Mouse (Mus musculus): ENCODE results near the gene Pigp.
"Not testable (repeated sequence)": the region's sequence is repeated elsewhere in the genome, so short reads cannot be mapped to it uniquely, and the experiment has no call there.

Pigp gene

GRCm38 (mm10) chr16:94360578-94361350 lies 10.9 kb downstream of the Pigp start:
- CTCF ChIA-PET, result no interaction called here

DNA sequence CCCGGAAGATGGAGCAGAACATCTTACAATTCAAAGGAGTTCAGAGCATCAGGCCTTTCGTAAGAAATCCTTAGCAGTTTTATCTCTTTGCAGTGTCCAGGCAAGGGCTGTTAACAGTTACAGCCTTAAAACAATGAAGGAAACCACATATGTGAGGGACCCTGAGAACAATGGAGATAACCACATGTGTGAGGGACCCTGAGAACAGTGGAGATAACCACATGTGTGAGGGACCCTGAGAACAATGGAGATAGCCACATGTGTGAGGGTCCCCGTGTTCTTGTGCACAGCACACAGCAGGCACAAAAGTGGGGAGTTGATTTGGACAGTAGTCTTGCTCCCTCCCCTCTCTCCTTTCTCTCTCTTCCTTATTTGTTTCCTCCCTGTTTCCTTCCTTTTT lies 13.6 kb downstream of the Pigp start:
- CTCF ChIA-PET, result no interaction called here

DNA sequence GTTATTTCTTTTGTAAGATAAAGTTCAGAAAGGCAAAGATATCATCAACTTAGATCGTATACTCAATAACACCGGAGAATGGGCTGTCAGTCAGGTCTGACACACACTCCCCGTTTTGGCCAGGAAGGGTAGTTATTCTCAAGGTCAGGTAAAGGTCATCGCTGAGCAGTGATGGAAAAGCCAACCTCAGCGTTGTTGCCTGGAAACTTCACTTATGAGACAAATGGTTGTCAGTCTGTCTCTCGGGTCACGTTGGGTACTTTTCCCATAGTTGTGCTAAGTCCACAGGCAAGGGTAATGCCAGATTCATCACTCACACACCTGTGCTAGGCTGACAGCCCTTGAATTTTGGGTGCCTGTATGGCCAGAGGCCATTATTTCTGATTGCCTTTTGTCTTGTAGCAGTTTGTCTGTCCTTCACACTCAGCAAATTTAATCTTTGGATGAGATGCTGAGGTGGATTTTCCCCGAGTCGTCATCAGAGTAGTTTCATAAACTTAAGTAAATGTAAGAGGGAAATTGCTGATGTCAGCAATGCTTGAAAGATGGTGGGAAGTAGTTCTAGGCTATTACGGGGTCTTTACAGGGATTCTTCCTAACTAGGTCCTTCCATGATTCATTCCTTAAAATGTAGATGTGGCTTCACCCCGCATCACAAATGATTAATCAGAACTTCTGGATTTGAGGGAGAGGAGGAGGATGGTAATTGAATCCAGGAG lies 14.7 kb downstream of the Pigp start:
- CTCF ChIA-PET, result no interaction called here

GRCm38 (mm10) chr16:94356046-94356445 lies 15.6 kb downstream of the Pigp start:
- CTCF ChIA-PET, result no interaction called here

- CTCF ChIA-PET, result interaction anchor here (0.6 to 0.9 kb wide), 2 partner anchors 24 to 164 kb away, joined by 4 to 11 read pairs; no protein-coding TSS in a partner anchor
These were observed 17.2 kb downstream of the Pigp start for GRCm38 (mm10) chr16:94354450-94354849.

DNA sequence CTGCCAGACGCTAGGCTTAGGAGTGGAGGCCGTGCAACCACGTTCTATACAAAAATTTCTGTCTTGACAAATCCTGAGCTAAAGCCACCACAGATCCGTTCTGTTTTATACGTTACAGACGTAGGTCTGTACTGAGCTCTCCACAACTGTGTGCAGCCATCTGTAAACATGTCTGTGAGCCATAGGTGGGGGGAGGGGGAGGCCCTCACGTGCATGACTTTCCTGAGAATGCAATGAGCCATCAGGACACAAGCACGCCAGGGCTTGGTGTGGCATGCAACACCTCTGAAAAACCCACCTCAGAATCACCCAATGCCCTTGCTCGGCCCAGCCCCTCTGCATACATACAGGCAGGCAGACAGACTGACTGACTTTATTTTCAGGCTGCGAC lies 21.4 kb downstream of the Pigp start:
- CTCF ChIA-PET, result no interaction called here

- CTCF ChIA-PET, result no interaction called here
These were observed 21.9 kb downstream of the Pigp start for GRCm38 (mm10) chr16:94349588-94350286.

- CTCF ChIA-PET, result no interaction called here
These were observed 22.9 kb downstream of the Pigp start for GRCm38 (mm10) chr16:94348779-94349178.

- CTCF ChIA-PET, result no interaction called here
These were observed 24.4 kb downstream of the Pigp start for GRCm38 (mm10) chr16:94347080-94347731.

GRCm38 (mm10) chr16:94345733-94346132 lies 25.9 kb downstream of the Pigp start:
- CTCF ChIA-PET, result no interaction called here

- CTCF ChIA-PET, result not testable (repeated sequence)
These were observed 32.2 kb downstream of the Pigp start for GRCm38 (mm10) chr16:94339164-94340160.

DNA sequence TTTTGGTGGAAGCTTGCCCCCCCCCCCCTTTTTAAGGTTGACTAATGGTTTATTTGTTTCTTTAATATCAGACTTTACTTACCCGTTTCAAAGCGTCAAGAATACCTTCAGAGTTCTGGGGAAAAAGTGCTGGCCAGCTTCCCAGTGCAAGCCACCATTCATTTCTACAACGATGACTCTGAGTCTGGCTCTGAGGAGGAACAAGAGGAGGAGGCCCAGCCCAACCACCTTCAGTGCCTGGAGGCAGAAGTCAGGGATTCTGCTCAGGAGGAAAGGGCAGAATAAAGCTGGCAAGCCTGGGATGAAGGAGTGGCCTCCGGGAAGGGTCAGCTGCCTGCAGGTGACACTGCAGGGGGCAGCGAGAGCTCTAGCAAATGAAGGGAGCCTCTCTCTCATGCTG lies 36.0 kb downstream of the Pigp start:
- CTCF ChIA-PET, result interaction anchor here (0.5 kb wide), 1 partner anchor 10 kb away, joined by 4 read pairs; no protein-coding TSS in a partner anchor

DNA sequence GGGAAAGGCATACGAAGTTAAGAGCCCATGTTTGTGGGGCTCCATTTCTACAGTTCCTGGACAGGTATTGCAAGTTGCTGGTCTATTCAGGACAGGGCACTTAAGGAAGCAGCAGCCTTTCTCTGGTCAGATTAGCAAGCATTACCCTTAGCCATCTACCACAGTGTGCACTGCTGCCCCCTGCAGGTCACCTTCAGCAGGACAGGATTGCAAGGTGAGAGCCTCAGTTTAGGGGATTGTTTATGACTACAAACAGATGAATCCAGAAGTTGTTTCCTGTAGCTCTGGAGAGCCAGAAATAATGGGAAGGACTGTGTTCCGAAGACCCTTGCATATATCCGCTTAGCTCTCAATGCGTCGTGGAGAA lies 39.8 kb downstream of the Pigp start:
- CTCF ChIA-PET, result interaction anchor here (0.7 kb wide), 1 partner anchor 12 kb away, joined by 4 read pairs; no protein-coding TSS in a partner anchor

GRCm38 (mm10) chr16:94331233-94331885 lies 40.3 kb downstream of the Pigp start:
- CTCF ChIA-PET, result interaction anchor here (0.7 kb wide), 1 partner anchor 13 kb away, joined by 4 read pairs; no protein-coding TSS in a partner anchor

GRCm38 (mm10) chr16:94330429-94330828 lies 41.2 kb downstream of the Pigp start:
- CTCF ChIA-PET, result interaction anchor here (0.5 to 1.3 kb wide), 4 partner anchors 24 to 1295 kb away, joined by 3 to 18 read pairs (median 6); no protein-coding TSS in a partner anchor

DNA sequence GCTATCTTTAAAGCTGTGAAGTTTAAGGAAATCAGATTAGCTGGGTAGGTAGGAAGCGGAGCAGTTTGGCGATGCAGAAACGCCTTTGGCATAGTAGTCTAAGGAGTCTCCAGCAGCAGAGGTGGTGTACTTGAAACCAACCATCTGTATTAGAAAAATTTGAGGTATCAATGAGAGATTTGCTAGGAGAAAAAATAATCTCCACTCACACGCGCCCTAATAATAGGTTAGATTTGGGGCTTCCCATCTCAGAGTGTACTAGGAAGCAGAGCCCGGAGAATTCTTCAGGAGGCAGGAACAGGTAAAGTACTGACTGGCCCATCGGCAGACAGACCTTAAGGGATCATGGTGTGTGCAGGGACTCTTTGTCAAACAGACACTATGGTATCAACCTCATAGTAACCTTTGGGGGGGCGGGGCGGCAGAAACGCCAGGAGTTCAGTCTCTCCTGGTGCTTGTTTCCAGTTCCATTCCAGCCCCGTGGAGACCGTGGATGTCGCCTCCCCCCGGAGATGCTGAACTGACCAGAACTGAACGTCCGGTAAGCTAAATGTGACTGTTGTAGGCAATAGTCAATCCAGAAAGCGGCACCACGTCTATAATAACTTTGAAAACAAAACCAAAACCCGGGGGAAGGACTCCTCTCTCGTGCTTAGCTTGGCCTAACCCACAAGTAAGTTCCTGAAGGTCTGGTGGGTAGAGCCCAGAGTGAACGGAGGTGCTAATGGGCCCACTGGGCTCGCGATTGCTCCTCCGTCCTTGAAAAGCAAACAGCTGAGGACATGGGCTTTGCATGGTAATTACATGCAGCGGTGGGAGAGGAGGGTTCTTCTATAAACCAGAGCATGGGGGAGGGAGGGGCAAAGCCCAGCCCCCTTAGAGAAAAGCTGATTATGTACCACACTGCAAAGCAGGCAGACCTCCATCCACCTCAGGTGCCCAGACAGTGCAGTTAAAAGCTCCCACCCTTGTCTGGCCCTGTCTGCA lies 42.5 kb downstream of the Pigp start:
- CTCF ChIA-PET, result interaction anchor here (0.8 to 1.3 kb wide), 2 partner anchors 25 to 112 kb away, joined by 3 to 4 read pairs; no protein-coding TSS in a partner anchor

DNA sequence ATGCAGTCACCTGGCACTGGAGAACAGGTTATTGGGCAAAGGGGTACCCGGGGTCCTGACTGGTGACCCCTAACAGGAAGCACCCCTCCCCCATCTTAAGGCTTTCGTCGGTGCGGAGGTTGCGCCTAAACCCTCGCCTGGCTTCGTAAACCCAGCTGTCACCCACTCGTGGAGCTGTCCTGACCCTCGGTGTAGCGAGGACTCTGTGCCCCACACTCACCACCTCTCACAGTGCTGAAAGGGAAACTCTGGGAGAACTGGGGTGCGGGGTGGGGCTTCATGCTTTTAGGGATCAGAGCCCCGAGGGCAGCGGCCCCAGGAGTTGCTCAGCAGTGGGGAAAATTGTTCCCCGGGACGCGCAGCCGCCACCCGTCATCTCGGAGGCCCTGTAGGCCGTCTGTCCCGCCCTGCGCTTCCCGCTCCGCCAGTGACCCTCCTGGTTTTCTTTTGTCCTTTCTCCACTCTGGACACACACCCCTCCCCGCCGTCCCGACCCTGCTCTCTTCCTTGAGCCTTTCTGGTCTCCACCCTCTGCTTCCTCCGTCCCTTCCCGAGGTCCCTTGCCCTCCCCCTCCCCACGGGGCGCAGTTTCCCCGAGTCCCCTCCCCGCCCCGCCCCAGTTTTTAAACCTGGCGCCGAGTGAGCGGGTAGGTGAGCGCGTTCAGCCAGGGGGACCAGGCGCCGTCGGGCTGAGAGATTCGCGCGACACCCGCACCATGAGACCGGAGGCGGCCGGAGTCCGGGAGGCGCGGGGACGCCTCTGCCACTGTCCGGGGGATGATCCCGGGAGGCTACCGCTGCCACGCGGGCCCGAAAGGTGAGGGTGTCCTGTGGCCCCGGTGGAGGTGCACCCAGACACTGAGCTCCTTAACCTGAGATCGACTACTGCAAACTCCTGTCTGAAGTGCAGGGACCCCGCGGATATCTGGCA lies 43.6 kb downstream of the Pigp start, which contains the start of gene Ripply3:
Gene Ripply3, plus strand, starts transcription at position 640 of the 931 bp plus-strand sequence.
- CTCF ChIA-PET, result interaction anchor here (0.6 kb wide), 1 partner anchor 43 kb away, joined by 4 read pairs; the partner anchor contains the start of gene Pigp
